Mouse (Mus musculus) central nervous system, embryonic 11.5 days (tissue): ENCODE measurements around the gene Ccnd1. TPM values are rescaled to one million over a fixed set of nuclear protein-coding genes. Genes with fewer than 3 reads are reported as not detected.

Experiments used
- polyA plus RNA-seq: library from polyadenylated mRNA; depleted of rRNA; stranded (reverse); fragments of >200 nt; gene quantifications from 2 replicates; pipeline ENCODE4 v1.2.3, GENCODE M21; 2012; rRNA removed

Gene Ccnd1
- polyA plus RNA-seq, result 151 and 193 TPM in 2 replicates

GRCm38 (mm10) chr7:144939344-144940002 lies at the start of gene Ccnd1:
Ccnd1 (minus strand) TSS chr7:144939925.

GRCm38 (mm10) chr7:144914948-144915750 lies 24.6 kb downstream of the Ccnd1 start, which contains the start of gene LTO1:
LTO1 (plus strand) TSS chr7:144915100.

GRCm38 (mm10) chr7:144896294-144897218 lies 43.2 kb downstream of the Ccnd1 start, which contains the start of gene Fgf15:
Fgf15 (plus strand) TSS chr7:144896531.

Other genes with a start within 250 kb of the Ccnd1 start
- 14.8 and 15.5 TPM in 2 replicates for gene Ano1, start 188.0 kb downstream of the Ccnd1 start, polyA plus RNA-seq
- gene Fgf3, start 101.8 kb downstream of the Ccnd1 start, polyA plus RNA-seq, result 0.81 and 0.90 TPM in 2 replicates
- gene Fgf4, start 92.6 kb downstream of the Ccnd1 start, polyA plus RNA-seq, result 0.02 and 0.21 TPM in 2 replicates
- gene Fgf15, start 43.4 kb downstream of the Ccnd1 start, polyA plus RNA-seq, result 24.3 and 38.0 TPM in 2 replicates
- gene LTO1, start 24.8 kb downstream of the Ccnd1 start, polyA plus RNA-seq, result 56.0 and 66.6 TPM in 2 replicates